ENCODE assay signal across 10 mouse cellular contexts in genomic region chr17:85621505-85622310, GRCm38 (mm10). TPM values are rescaled to one million over a fixed set of nuclear protein-coding genes. Genes with fewer than 3 reads are reported as not detected.
DNase-seq lines count a peak whose midpoint lies in the region; ATAC-seq lines count a peak whose summit lies in the region.
"Had no signal": no experiment of that assay in that cellular context is flagged by ENCODE, and none has a peak within 500 bp of the region (broad histone marks: within the 10 kb centered on the region; RNA-seq: fewer than 3 reads in every experiment).

No protein-coding gene starts in this region.

- under 1% methylated on average over 67 of the region's 67 CpGs for WGBS in heart, embryonic 14.5 days
- 1% methylated on average over 61 of the region's 67 CpGs for WGBS in hindbrain, embryonic 16.5 days
- under 1% methylated on average over 67 of the region's 67 CpGs for WGBS in midbrain, embryonic 16.5 days

- no peak for DNase-seq in heart, adult 9 months (ENCODE audit: low spot score in 2 of 2)
- DNase-seq in urinary bladder, adult 2 months (ENCODE audit: low spot score) = no peak
- no peak for DNase-seq in spleen, postnatal 36 days (ENCODE audit: low spot score in 2 of 2)
- DNase-seq in yolk sac, embryonic 10.5 days (ENCODE audit: low spot score) = no peak
- DNase-seq: cerebellum, adult 8-10 months had no signal

- no peak for ATAC-seq in heart, embryonic 14.5 days (ENCODE audit: insufficient number of reproducible peaks, insufficient read depth, low FRiP score, low read depth)
- 0 out of 2 replicates have a peak, but pooled peaks have one; percentile 5 for ATAC-seq in common myeloid progenitor, adult 5-6 weeks (replicated peaks; ENCODE audit: low read depth, poor library complexity, severe bottlenecking)
- ATAC-seq in hindbrain, embryonic 16.5 days = no peak
- ATAC-seq in midbrain, embryonic 16.5 days = no peak

- H3K27me3 ChIP-seq in heart, embryonic 14.5 days (ENCODE audit: control insufficient read depth, insufficient read depth, low read length) = peaks cover 95% of the 10 kb centered on the region
- peaks cover 62% of the 10 kb centered on the region for H3K27me3 ChIP-seq in hindbrain, embryonic 16.5 days (replicated peaks; ENCODE audit: control insufficient read depth, insufficient read depth, low read length)
- H3K27me3 ChIP-seq in midbrain, embryonic 16.5 days (ENCODE audit: control insufficient read depth, insufficient read depth, low read depth, low read length) = peaks cover 46% of the 10 kb centered on the region
- H3K27me3 ChIP-seq: CH12.LX had no signal

- peak overlapping the region; percentile 59 for H3K4me2 ChIP-seq in heart, embryonic 14.5 days (ENCODE audit: low read length)
- peak overlapping the region; percentile 53 for H3K4me2 ChIP-seq in hindbrain, embryonic 16.5 days (ENCODE audit: low read length)
- H3K4me2 ChIP-seq in midbrain, embryonic 16.5 days (ENCODE audit: low read length) = peak overlapping the region; percentile 54

- no peaks in the 10 kb centered on the region for H3K9me3 ChIP-seq in heart, embryonic 14.5 days (ENCODE audit: control insufficient read depth, low read length)
- H3K9me3 ChIP-seq in hindbrain, embryonic 16.5 days (ENCODE audit: control insufficient read depth, low read length) = no peaks in the 10 kb centered on the region
- H3K9me3 ChIP-seq in midbrain, embryonic 16.5 days (replicated peaks; ENCODE audit: control insufficient read depth, low read length, poor library complexity, severe bottlenecking) = no peaks in the 10 kb centered on the region

- H3K36me3 ChIP-seq in heart, embryonic 14.5 days (ENCODE audit: control insufficient read depth, insufficient read depth, low read length) = no peaks in the 10 kb centered on the region
- no peaks in the 10 kb centered on the region for H3K36me3 ChIP-seq in hindbrain, embryonic 16.5 days (ENCODE audit: control insufficient read depth, insufficient read depth, low read length)
- H3K36me3 ChIP-seq in midbrain, embryonic 16.5 days (ENCODE audit: control insufficient read depth, insufficient read depth, low read length) = no peaks in the 10 kb centered on the region

- no peak overlapping the region for H3K27ac ChIP-seq in heart, embryonic 14.5 days (replicated peaks in 1 of 2; ENCODE audit: control insufficient read depth in 1 of 2, insufficient read depth in 1 of 2, low read depth in 2 of 2, low read length in 2 of 2)
- H3K27ac ChIP-seq in hindbrain, embryonic 16.5 days (ENCODE audit: low read depth, low read length) = no peak overlapping the region
- H3K27ac ChIP-seq in midbrain, embryonic 16.5 days (ENCODE audit: low read length) = peak overlapping the region; percentile 82

- no peak overlapping the region for H3K9ac ChIP-seq in heart, embryonic 14.5 days (ENCODE audit: low read length)
- no peak overlapping the region for H3K9ac ChIP-seq in hindbrain, embryonic 16.5 days (ENCODE audit: low read depth, low read length)
- H3K9ac ChIP-seq in midbrain, embryonic 16.5 days (ENCODE audit: low read depth, low read length) = peak overlapping the region; percentile 62

- H3K4me1 ChIP-seq in heart, embryonic 14.5 days (ENCODE audit: control insufficient read depth in 2 of 2, insufficient read depth in 2 of 2, low read length in 2 of 2) = peaks cover 5 to 18% of the 10 kb centered on the region in 2 experiments; a peak in 2 of 4 replicates
- H3K4me1 ChIP-seq in hindbrain, embryonic 16.5 days (ENCODE audit: control insufficient read depth, insufficient read depth, low read depth, low read length) = peaks cover 10% of the 10 kb centered on the region
- H3K4me1 ChIP-seq in midbrain, embryonic 16.5 days (ENCODE audit: control insufficient read depth, insufficient read depth, low read length) = peaks cover 5% of the 10 kb centered on the region

- H3K4me3 ChIP-seq in heart, embryonic 14.5 days (ENCODE audit: control insufficient read depth in 1 of 2, insufficient read depth in 1 of 2, low read depth in 1 of 2, low read length in 2 of 2) = peak overlapping the region; percentile 27
- H3K4me3 ChIP-seq in hindbrain, embryonic 16.5 days (ENCODE audit: low read length) = peak overlapping the region; percentile 28
- H3K4me3 ChIP-seq in midbrain, embryonic 16.5 days (ENCODE audit: low read depth, low read length) = peak overlapping the region; percentile 43

RNA-seq across cellular contexts. Expression of gene Six3, which starts 8.3 kb away (rescaled TPM):
- polyA plus RNA-seq in heart, embryonic 14.5 days (2014; fragmentation: Nextera tagmentation; extraction: Ambion mirVana) = not detected in 2 replicates
- total RNA-seq in common myeloid progenitor, adult 5-6 weeks (2017) = not detected in 2 replicates
- 0.06 and 2.1 TPM in 2 replicates for polyA plus RNA-seq in hindbrain, embryonic 16.5 days (2015; fragmentation: Nextera tagmentation; extraction: Ambion mirVana)
- polyA plus RNA-seq in midbrain, embryonic 16.5 days (2015; fragmentation: Nextera tagmentation; extraction: Ambion mirVana) = 19.1 and 24.2 TPM in 2 replicates
- not detected in 2 replicates for polyA plus RNA-seq in urinary bladder, adult 2 months (2012; rRNA removed)
- total RNA-seq: CH12.LX had no signal
